Mouse (Mus musculus) adrenal gland, postnatal 36 days (tissue): ENCODE data around the gene Prokr2. TPM values are rescaled to one million over a fixed set of nuclear protein-coding genes. Genes with fewer than 3 reads are reported as not detected.
A peak's percentile ranks its signal among the peaks of the same experiment; 100 is the strongest.

Experiments
- DNase-seq, 2 experiments: peaks; one replicate each; pipeline ENCODE4 v3.0.0; 2021; ENCODE audit warnings: mixed read lengths in 1 of 2
- long read RNA-seq, 2 experiments: library from polyadenylated mRNA; stranded (forward); transcript quantifications; one replicate each; pipeline ENCODE4 v2.0.0; 2021; ENCODE audit warnings: borderline sequencing depth in 2 of 2
- total RNA-seq, 2 experiments: library from RNA; stranded (reverse); gene quantifications; 2 replicates each; pipeline ENCODE4 v1.2.3; 2021

Prokr2 gene
- total RNA-seq = under 1 TPM in 1 of 2 experiments, not detected in 1; 0.07 TPM
- long read RNA-seq, experiment 1 = 0 reads
- long read RNA-seq, experiment 2 = 0 reads

DNA sequence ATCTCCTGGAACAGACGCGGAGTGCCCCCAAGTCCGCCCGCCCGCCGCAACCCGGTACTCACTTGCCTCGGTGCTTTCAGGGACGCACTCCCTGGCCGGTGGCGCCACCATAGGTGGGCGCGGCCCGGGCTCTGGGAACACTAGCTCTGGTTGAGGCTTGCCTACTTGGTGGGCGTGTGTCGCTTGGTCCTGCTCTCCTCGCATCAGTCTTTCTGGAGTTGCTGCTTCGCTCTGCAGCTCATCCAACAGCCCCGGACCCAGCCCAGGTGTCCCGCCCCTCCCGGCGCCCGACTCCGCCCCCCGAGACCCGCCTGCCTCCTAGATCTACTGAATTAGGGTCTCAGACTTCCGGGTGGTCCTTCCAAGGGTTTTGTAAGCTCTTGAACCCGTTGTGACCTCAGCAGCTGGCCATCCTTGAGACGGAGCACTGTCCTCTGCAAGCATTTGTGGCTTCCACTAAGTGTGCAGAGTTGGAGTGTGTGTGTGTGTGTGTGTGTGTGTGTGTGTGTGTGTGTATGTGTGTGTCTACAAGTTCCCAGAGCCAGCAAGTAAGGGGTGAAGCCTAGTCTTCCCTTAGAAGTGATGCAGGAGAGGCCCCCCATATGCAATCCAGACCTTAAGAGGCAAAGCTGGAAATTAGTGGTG lies at the start of gene Prokr2:
Gene Prokr2, minus strand, starts transcription at position 254 of the 645 bp plus-strand sequence.
- DNase-seq = peak; percentile 3 to 7

DNA sequence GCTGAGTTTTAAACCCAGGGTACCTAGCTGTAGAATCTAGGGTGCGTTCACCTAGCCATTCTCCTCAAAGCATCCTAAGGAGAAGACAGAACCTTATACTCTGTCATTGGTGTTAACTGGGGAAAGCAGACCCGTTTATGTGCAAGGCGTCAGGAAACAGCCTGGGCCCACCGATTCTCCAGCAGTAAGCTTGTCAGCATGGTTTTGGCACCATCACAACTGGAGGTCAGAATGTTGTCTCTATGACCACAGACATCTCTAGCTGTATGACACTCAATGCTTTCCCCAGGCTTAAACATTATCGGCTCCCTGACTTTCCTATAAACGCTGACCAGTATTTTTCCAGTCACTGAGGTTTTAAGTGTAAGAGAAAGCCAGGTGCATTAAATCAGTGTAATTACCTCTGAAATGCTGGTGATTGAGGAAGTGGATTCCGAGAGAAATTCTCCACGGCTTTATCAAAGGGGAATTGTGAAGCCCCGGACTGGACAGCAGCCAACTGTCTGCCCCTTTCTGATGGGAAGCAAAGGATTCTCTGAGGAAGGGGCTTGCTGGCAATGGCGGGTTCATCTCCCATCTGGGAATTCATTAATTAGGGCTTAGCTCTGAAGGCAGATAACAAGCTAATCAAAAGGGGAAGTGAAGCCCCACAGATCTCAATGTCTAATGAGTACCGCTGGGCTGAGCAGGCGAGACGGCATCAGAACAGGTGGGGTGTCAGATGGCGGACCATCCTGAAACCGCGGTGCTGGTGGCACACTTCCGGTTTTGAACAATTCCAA lies 42.1 kb upstream of the Prokr2 start:
- no peak for DNase-seq

DNA sequence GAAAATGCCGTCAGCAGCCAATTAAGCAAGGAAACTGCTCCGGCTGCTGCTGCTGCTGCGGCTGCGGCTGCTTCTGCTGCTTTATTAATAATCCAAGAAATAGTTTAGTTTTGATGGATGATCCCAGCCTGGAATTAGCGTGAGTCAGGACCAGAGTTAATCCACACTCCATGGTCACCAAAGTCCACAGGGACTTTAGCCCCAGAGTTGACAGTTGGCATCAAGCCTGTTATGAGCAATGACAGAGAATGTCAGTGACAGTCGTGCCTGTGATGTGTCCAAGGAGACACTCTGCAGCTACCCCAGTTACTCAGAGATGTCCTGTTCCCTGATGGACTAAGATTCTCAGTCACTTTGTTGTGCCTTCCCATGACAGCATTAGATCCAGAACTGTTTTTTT lies 40.3 kb upstream of the Prokr2 start:
- peak; percentile 29 to 47 for DNase-seq

DNA sequence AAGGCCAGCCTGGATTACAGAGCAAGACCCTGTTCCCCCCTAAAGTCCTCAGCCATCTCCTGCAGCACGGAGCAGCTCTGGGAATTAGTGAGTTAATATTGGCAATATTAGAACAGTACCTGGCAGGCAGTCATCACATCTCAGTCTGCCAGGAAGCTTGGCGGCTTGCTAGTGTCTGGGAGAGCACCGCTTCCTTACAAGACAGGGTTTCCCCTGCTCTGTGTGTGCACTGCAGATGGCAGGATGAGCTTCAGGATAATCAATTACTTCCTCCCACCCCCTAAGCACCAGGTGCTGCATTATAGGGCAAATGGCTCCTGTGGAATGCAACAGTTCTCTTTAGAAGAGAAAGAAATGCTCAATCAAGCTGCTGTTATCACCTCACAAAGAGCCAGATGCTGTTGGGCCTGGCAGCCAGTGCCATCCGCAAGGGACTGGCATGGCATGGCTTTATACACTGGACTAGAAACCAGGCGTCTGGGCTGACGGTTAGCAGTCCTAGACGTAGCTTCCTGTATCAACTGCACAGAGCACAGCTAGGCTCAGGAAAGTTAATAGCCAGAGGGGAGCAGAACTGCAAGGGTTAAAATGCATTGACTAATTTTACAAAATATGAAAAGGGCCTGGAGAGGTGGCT lies 38.3 kb upstream of the Prokr2 start:
- DNase-seq = no peak

DNA sequence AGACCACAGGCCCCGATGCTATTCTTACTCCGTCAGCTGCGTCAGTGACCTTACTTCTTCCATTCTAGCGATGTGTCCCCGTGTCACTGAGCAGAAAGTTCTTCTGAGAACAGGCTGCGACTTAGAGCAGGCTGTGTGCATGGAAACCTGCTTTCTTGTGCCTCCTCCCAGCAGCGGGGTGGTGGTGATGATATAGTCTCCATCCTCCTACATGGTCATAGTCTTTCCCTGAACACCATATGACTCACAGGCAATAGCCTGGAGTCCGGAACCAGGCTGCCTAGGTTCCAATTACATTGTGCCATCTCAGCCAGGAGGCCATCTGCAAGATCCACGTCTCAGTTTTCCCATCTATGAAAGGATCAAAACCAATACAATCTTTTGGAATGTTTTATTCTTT lies 37.6 kb upstream of the Prokr2 start:
- no peak for DNase-seq

DNA sequence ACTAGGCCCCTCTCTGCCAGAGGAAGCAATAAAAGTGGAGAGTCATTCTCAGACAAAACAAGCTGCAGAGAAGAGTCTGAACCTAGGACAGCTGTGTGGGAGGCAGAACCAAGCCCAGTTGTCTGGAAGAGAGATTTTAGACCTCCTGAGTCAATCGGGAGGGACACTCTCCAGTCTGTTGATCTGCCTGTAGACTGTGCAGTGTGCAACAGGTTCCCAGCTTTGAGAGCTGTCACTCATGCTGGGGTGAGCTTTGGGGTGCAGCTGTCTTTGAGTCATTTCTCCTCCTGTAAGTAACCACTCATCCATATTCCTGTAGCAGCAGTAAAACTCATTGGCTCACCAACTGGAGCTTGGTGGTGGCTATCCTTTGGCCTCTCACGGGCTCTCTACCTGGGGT lies 33.2 kb upstream of the Prokr2 start:
- no peak for DNase-seq

DNA sequence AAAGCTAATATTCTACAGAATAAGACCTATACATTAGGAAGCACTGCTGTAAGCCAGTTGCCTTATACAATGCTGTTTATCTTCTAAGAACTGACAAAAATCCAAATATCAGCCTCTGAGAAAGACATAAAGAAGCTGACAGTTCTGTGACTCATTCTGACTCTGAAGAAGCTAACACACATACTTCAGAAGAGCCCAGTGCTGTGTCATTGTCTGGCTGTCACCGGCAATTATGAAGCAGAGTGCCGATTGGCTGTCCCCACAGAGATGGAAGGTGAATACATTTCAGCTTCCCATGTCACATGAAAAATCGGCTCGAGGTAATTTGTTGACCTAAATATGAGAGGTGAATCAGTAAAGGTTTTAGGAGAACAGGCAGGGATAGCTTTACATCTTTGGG lies 24.9 kb upstream of the Prokr2 start:
- DNase-seq = no peak

DNA sequence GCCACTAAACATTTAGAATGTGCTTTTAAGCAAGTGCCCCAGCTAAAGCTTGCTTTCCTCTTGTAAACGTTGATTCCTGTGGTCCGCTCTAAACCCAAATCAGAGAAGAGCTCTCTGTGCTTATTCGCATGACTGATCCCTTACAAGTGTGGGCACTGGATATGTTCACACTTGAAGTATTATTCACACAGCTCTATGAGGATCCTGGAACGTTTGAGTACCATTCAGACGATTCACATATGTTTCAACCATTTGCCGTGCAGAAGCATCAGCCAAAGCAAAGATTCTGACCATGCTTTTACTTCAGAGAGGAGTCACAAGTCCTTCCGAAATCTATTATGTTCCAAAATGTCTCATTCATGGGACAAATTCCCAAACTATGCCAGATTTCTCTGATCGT lies 12.9 kb upstream of the Prokr2 start:
- DNase-seq = no peak

DNA sequence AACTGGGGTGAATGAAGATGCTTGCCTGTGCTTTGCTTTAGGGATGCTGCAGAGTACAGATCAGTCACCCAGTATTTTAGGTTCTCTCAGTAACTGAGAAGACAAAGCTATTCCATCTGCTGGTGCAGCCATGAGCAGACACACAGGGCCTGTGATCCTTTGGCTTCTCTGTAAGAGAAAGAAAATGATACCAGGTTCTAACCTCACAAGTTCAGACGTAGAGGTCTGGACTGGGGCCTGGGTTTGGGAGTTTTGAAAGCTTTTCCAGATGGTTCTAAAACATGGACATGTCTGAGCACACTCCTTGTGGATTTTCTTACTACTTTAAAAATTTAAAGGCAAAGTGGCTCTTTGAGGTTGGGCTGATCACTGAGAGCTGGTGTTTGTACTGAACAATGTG lies 10.5 kb upstream of the Prokr2 start:
- no peak for DNase-seq

DNA sequence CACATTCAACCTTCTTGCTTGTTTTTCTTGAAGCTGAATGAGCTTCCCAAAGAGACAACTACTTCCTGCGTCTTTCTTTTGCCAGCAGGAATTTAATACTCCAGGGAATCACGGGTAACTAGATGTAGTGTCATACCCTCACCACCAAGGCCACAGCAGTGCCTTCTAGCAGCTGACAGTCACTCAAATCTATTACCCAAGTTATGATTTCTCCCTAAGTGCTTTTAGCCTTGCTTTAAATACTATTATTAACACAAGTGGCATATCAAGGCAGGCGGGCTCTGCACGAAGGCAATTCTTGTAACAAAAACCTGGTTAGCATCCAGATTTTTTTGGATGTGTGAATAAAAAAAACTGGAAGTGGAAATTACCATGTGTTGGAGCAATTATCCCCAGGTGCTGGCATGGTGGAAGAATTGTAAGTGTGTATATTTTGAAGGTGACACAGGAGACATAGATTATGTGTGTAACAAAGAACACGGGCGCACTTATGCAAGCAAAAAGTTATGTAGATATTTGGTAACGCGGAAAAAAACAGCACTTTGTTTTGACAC lies 5.4 kb upstream of the Prokr2 start:
- DNase-seq = no peak

DNA sequence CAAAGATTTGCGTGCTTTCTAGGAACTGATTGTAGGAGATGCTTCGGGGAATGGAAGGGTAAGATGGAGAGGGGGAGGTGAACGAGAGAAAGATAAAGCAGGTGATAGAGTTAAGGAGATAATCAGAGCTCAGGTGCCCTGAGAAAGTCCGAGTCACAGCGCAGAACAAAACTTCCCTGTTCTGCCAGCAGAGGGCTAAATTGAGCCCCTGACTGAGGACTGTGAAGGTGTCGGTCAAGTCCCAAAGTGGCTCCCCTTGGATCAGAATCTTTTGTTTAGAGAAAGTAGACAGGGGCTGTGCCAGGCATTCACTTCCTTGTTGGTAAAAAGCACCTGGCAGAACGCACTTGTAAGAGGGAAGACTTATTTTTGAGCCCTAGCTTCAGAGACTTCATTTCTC lies 4.3 kb upstream of the Prokr2 start:
- peak; percentile 24 to 39 for DNase-seq

DNA sequence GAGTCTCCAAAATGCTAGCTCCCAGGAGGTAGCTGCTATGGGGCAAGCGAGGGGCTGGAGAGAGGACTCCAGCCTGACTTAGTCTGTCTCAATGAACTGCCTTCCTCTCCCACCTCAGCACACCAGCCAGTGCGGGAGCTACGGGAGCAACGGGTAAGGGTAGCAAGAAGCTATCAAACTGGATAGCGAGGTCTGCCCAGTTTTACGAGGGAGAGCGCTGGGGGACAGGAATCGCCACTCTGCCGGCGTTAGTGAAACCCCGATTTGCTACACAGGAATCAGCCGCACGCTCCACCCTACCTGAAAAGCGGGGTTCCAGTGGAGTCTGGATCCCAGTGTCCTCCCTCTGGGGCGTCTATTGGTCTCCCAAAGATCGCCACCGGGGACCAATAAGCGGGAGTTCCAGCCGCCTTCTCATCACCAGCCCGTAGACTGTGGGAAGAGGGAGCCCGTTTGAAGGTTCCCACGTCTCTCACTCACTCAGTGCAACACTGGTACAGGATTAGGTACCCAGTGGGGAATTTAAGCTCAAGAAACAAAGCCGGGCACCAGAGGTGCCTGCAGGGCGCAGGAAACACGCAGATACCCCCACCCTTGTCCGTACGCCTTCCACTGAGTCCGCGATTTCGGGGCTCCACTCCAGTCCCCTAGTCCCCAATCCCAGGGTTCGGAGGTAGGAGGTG lies 595 bp downstream of the Prokr2 start:
- DNase-seq = peak; percentile 3

DNA sequence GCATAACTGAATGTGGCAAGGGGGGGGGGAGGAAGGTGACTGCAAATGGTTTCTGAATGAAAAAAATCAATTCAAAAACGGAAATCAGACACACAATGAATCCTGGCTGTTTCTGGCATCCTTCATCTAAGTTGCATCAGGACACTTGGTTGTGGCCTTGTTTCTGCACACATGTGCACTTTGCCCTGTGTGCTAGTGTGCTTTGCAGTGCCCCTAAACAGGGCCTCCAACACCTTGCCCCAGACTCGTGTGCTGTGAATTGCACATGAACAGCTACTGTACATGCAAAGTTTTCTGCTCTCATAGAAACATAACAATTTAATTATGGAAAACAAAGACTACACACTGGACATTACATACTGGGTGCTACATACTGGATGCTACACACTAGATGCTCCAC lies 2.9 kb downstream of the Prokr2 start:
- no peak for DNase-seq

DNA sequence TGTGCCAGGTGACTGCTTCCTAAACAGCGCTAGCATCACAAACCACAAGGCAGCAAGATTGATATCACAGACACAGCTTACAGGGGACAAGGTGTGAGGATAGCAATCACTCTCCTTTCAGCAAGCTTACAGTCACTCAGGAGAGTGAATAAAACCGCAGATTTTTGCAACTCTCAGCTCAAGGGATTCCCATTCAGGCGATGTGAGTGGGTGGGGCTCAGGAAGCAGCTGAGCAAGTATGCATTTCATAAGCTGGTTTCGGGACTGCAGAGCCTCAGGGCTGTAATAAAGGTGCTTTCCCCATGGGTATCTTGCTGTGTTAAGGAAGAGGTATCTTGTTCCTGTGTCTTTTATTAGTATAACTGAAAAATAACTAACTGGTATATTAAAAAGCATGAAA lies 5.6 kb downstream of the Prokr2 start:
- no peak for DNase-seq

DNA sequence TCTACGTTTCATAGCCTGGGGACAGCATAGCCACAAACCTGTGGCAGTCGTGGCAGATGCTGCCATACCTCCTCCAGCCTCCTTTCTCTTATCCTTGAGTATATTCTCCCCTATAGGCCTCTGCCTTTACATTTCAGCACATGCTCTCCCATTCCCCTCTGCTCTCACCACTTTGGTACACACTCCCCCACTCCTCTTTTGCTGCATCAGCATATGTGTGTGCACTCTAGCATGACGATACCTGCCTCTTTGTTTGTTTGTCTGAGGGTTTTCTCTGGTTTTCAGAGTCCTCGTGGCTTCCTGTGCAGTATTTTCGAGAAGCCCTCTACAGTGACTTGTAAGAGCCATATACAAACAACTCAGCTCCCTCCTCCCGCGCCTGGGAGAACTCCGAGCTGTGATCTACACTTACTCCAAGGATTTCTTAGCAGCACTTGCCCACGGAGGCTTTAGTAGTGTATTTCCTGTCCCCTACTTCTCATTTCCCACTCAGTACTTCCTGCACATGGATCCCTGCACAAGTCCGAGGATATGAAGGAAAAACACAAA lies 6.6 kb downstream of the Prokr2 start:
- no peak for DNase-seq

DNA sequence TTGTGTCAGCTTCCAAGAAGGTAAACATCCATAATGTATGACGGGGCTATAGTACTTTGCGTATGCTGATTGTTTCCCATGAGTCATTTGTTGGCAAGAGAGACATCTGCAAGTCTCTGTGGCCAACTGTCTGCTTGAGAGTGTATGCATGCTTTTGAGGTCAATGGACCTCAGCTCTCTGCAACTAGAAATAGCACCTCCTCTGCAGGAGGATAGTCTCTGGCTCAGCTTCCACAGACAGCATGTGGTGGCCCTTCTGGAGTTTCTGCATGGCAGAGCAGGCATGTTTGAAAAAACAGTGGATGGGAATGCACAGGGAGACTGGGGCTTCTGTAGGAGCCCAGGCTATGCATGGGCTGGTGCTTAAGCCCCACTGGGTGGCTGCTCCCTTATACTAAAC lies 7.8 kb downstream of the Prokr2 start:
- no peak for DNase-seq

DNA sequence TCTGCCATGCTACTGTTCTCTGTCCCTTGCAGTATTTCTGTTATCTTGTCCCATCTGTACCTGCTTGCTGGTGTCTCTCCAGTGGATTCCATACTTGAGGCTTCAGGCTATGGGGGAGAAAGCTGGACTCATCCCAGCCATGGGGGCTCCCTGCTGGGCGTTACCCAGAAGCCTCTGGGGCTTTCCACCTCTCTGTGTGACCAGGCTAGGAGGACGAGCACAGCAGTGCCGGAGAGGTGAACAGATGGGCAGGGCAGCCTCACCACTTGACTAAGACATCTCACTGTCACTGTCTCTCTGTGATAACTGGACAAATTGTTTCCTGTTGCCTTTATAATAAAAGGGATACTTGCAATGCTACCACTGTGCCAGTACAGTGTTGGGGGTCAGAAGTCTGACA lies 9.5 kb downstream of the Prokr2 start:
- DNase-seq = no peak

DNA sequence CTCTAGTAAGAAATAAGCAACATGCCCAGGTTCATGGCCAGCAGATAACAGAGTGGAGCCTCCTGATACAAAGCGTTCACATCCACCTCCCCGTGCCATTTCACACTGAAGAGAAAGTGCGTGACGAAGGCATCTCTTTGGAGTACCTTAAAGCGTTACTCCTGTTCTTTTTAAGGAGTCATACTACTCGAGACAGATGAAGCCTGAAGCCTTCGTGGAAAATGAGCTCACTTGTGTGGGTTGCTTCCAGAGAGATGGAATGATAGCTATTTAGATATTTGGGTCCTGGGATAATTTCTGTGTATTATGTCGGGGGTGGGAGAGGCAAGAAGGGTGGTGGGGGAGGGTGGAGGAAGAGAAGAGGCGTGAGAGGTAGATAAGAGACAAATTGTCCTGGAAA lies 10.1 kb downstream of the Prokr2 start:
- DNase-seq = no peak

DNA sequence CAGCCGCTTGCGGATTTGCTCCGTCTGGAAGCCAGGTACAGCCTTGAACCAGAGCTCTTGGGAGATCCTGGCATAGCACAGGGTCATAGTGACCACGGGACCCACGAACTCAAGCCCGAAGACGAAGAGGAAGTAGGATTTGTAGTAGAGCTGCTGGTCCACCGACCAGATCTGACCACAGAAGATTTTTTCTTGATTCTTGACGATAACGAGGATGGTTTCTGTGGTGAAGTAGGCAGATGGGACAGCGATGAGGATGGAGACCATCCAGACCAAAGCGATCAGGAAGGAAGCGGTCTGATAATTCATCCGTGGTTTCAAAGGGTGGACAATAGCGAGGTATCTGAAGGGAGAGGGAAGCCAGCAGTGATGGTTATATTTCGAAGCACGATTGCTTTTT lies 11.5 kb downstream of the Prokr2 start:
- DNase-seq = no peak

DNA sequence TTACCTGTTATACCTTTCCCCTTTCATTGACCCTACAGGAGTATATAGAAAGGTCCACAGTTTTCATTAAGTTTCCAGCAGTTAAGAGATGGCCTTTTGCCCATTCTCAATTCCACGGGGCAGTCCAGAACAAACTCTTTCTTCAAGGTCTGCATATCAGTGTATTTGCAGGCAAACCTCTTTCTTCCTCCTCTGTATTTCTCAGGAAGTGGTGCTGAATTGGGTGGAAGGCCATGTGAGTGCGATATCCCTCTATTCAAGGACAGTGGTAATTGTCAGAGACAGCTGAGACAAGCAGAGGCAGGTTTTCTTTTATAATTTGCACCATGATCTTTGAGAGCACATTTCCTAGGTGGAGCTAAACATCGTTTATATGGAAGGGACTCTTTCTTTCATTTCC lies 16.8 kb downstream of the Prokr2 start:
- no peak for DNase-seq

DNA sequence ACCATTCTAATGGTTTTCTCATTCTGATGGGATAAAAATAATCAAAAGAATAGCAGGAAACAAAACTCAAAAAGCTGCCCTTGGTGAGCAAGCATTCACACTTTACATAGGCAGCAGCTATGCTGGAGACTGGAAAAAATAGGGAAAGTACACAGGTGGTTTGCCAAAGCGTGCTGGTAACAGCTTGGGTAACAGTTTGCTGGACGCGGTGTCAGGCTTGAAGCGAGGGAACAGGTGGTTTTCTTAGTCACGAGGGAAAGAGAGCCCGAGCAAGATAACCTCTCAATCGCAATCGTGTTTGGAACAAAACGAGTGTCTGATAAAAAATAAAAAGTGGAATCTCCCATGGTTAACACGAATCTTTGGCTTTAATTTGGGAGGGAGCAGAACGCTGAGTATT lies 41.4 kb downstream of the Prokr2 start:
- DNase-seq = no peak

DNA sequence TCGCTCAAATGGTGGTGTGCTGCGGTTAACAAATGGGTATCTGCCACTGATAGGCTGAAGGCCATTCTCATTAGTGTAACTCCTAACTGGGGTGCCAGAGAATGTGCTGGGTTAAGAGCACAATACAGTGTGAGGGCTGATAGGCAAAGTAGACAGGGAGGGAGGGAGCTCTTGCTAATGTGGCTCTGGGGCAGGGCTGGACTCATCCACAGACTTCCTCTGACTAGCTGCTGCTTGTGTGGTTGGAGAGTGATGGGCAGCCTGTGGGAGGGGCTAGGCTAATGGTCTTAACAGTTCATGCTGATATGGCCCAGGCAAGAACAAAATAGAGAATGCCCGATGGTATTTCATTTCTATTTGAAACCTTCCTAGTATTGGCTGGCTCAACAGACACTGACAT lies 44.0 kb downstream of the Prokr2 start:
- DNase-seq = no peak
